Mouse (Mus musculus) C2C12 (cell line): Measurements from ENCODE around the gene Map3k5. TPM values are rescaled to one million over a fixed set of nuclear protein-coding genes. Genes with fewer than 3 reads are reported as not detected.

Experiments
- H3K27me3 ChIP-seq: one replicate; pipeline ENCODE4 v1.6.1; 2011; ENCODE audit not compliant: control insufficient read depth, insufficient read depth, insufficient read length
- H3K36me3 ChIP-seq: one replicate; pipeline ENCODE4 v1.6.1; 2011; ENCODE audit not compliant: control insufficient read depth, insufficient read depth
- H3K4me3 ChIP-seq: one replicate; pipeline ENCODE4 v1.5.1; 2011; ENCODE audit warnings: mild to moderate bottlenecking, control low read depth; ENCODE audit not compliant: poor library complexity, insufficient read depth, severe bottlenecking
- H3K79me2 ChIP-seq: one replicate; pipeline ENCODE4 v1.6.1; 2011; ENCODE audit not compliant: control insufficient read depth, insufficient read depth
- H3K79me3 ChIP-seq: one replicate; pipeline ENCODE4 v1.6.1; 2011; ENCODE audit warnings: low read depth, control low read depth
- H3ac ChIP-seq: one replicate; pipeline ENCODE3; 2011; ENCODE audit warnings: low read depth; ENCODE audit not compliant: control insufficient read depth, insufficient read length
- CEBPB ChIP-seq: IDR thresholded peaks from one replicate; pipeline ENCODE4 v1.6.1; 2011; ENCODE audit warnings: low read depth, mild to moderate bottlenecking, control low read depth, moderate library complexity
- CTCF ChIP-seq: IDR thresholded peaks from one replicate; pipeline ENCODE4 v1.5.1; 2011; ENCODE audit not compliant: control insufficient read depth, insufficient read depth, insufficient read length
- FOSL1 ChIP-seq: IDR thresholded peaks from one replicate; pipeline ENCODE4 v1.8.0; 2011; ENCODE audit warnings: mild to moderate bottlenecking, low read length; ENCODE audit not compliant: poor library complexity, insufficient read depth, severe bottlenecking
- MAX ChIP-seq: IDR thresholded peaks from one replicate; pipeline ENCODE4 v1.6.1; 2011; ENCODE audit warnings: mild to moderate bottlenecking, control low read depth
- MYOD1 ChIP-seq: IDR thresholded peaks from one replicate; pipeline ENCODE4 v1.6.1; 2011; ENCODE audit warnings: low read depth; ENCODE audit not compliant: control insufficient read depth, insufficient read length
- MYOG ChIP-seq: IDR thresholded peaks from one replicate; pipeline ENCODE4 v1.6.1; 2011; ENCODE audit not compliant: control insufficient read depth, insufficient read length; ENCODE audit errors: extremely low read depth
- USF1 ChIP-seq: IDR thresholded peaks from one replicate; pipeline ENCODE4 v1.6.1; 2011; ENCODE audit warnings: low read depth, mild to moderate bottlenecking, control low read depth, moderate library complexity
- polyA plus RNA-seq: library from polyadenylated mRNA; unstranded; fragments of >200 nt; fragmentation: generic; extraction: Trizol; gene quantifications from one replicate; pipeline ENCODE4 v1.2.1, GENCODE M21; 2012; ENCODE audit warnings: missing spikeins

The Map3k5 gene
- polyA plus RNA-seq, 1 experiment: 0.55 TPM

DNA sequence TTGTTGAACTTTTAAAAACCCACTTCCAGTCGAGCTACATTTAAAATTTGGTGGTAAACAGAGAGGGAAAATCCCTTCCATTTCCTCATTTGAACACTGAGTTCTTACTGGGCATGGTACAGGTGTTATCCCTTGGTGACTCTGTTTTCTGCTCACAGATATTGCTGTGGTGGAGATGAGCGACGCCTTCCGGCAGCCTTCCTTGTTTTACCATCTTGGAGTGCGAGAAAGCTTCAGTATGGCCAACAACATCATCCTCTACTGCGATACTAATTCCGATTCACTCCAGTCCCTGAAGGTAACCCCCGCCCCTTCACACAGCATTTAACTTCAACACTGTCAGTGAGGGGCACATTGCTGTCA lies 66.1 kb downstream of the Map3k5 start:
- TF ChIP-seq MYOD1 (no peak), CEBPB (no peak), MAX (no peak), CTCF (no peak), USF1 (no peak), FOSL1 (no peak)
- Histone ChIP-seq H3ac (no peak overlapping the region), H3K27me3 (no peaks in the 10 kb centered on the region), H3K4me3 (no peak overlapping the region), H3K79me3 (no peaks in the 10 kb centered on the region), H3K79me2 (no peaks in the 10 kb centered on the region), H3K36me3 (no peaks in the 10 kb centered on the region)

DNA sequence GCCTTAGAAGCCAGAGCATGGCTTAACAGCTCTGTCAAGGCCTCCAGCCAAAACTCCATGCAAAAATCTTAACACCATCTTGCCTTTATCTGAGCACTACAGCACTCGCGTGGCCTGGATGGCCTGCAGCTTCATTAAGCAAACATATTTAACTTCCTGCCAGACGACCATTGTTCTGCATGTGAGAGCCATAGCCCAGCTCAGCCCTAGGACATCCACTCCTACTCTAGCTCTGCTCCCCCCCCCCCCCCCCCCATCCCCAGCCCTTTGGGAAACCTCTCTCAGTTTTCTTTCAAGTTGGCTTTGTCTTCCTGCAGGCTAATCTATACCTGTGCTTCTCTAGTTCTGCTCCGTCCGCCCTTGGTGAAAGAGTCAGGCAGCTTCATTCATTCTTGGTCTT lies 67.7 kb downstream of the Map3k5 start:
- H3K79me3 ChIP-seq: no peaks in the 10 kb centered on the region
- H3K36me3 ChIP-seq: no peaks in the 10 kb centered on the region
- H3K4me3 ChIP-seq: no peak overlapping the region
- H3K79me2 ChIP-seq: no peaks in the 10 kb centered on the region
- TF ChIP-seq CEBPB: no peak
- TF ChIP-seq MAX: no peak
- no peak for TF ChIP-seq MYOG
- TF ChIP-seq CTCF: no peak
- no peak for TF ChIP-seq USF1
- no peak for TF ChIP-seq FOSL1
- TF ChIP-seq MYOD1: no peak
- no peaks in the 10 kb centered on the region for H3K27me3 ChIP-seq
- H3ac ChIP-seq: no peak overlapping the region

DNA sequence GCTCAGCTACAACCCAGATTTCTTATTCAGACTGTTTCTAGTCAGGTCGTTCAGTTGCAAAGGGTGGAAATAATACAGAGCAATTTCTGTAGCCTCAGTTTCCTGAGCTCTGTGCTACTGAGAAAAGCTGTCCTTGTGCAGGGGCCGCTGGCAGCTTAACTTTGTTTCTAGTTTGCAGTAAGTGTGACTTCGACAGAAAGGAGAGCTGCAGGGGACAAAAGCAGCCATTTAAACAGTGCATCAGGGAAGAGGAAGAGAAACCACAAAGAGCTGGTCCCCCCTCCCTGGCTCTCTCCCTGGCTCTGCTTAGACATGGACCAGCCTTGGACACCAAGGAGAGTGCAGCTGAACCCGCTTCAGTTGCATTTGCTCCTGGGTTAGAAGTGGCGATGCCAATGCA lies 68.7 kb downstream of the Map3k5 start:
- H3K79me2 ChIP-seq: no peaks in the 10 kb centered on the region
- no peak overlapping the region for H3ac ChIP-seq
- H3K36me3 ChIP-seq: no peaks in the 10 kb centered on the region
- no peaks in the 10 kb centered on the region for H3K27me3 ChIP-seq
- H3K79me3 ChIP-seq: no peaks in the 10 kb centered on the region
- TF ChIP-seq MAX (no peak), CEBPB (no peak), FOSL1 (no peak), MYOD1 (no peak), MYOG (no peak), CTCF (no peak), USF1 (no peak)
- no peak overlapping the region for H3K4me3 ChIP-seq

DNA sequence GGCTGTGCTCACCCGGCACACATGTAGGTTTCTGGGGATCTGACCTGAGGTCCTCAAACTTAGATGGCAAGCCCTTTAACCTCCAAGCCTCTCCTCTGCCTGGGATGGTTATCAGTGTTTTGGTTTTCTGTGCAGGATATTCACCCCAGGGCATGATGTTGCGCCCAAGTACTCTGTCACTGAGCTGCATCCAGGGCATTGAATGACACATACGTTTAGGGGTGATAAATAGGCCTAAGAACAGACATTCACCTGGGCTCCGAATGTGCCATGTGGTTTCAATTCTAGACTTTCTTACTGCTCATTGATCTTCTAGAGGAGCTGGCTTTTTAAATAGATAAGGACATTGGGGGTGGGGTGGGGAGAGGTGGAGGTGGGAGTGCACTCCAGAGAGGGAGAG lies 70.5 kb downstream of the Map3k5 start:
- H3K79me2 ChIP-seq: no peaks in the 10 kb centered on the region
- TF ChIP-seq FOSL1 (no peak), MAX (no peak), MYOG (no peak), CEBPB (no peak), CTCF (no peak), USF1 (no peak), MYOD1 (no peak)
- H3K27me3 ChIP-seq: no peaks in the 10 kb centered on the region
- H3K36me3 ChIP-seq: no peaks in the 10 kb centered on the region
- H3K4me3 ChIP-seq: no peak overlapping the region
- H3ac ChIP-seq: no peak overlapping the region
- no peaks in the 10 kb centered on the region for H3K79me3 ChIP-seq

DNA sequence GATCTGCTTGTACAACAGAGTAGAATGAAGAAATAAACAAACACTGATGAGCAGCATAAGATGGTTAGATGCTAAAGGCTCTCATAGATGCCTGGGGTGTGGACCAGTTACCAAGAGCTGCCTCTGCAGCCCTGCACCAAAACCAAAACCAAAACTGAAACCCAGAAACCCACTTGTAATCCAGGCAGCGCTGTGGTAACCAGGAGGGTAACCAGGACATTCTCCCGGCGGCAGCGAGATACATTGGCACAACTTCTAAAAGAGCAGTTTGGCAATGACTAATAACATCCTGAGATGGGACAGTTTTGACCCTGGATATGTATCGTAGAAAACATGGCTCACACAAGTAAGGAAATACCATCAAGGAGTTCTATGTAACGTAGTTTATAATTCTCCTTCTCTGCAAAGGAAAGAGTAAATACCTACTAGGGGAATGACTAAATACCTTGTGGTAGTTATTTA lies 71.2 kb downstream of the Map3k5 start:
- no peak overlapping the region for H3ac ChIP-seq
- TF ChIP-seq MAX: no peak
- H3K36me3 ChIP-seq: no peaks in the 10 kb centered on the region
- H3K27me3 ChIP-seq: no peaks in the 10 kb centered on the region
- H3K79me3 ChIP-seq: no peaks in the 10 kb centered on the region
- no peaks in the 10 kb centered on the region for H3K79me2 ChIP-seq
- no peak overlapping the region for H3K4me3 ChIP-seq

DNA sequence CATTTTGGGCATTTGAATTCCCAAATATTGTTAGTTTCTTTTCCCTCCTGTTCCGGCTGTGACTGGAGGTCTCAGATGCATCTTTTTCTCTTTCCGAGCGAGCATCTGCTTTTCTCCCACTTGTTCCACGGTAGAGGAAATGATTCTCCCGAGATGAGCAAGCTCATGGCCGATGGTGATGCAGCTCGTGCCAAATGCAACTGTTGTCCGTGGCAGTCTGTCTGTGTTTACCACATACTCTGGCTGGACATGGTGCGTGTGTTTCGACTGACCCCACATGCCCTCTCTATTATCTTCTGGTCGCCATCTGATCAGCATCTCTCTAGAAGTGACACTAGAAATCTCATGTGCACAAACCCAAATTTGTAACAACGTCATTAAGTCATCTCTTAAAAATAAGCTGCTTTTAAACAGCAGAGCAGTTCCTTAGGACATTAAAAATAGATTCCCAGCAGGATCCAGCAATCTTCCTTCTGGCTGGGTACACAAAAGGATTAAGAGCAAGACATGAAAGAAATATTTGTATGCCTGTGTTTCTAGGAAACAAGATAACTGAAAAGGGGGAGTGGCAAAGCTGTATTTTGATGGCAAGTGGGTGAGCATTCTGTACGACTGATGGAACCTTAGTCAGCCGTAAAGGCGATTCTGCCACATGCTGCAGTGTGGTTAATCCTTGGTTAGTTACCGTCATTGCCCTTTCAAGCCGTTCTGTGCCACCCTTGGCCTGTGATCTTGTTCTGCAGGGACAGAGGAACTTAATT lies 72.2 kb downstream of the Map3k5 start:
- Histone ChIP-seq H3K27me3 (no peaks in the 10 kb centered on the region), H3K4me3 (no peak overlapping the region), H3K79me3 (no peaks in the 10 kb centered on the region), H3K36me3 (no peaks in the 10 kb centered on the region), H3K79me2 (no peaks in the 10 kb centered on the region), H3ac (no peak overlapping the region)
- TF ChIP-seq CEBPB (no peak), MAX (no peak), MYOD1 (no peak), MYOG (no peak), FOSL1 (no peak), CTCF (no peak), USF1 (no peak)
